Comparison of ENCODE assay signal across 8 mouse cellular contexts in genomic region chr4:144898036-144898649, GRCm38 (mm10). TPM values are rescaled to one million over a fixed set of nuclear protein-coding genes. Genes with fewer than 3 reads are reported as not detected.
DNase-seq lines count a peak whose midpoint lies in the region; ATAC-seq and TF ChIP-seq lines count a peak whose summit lies in the region.

No protein-coding gene starts in this region.

- H3K9me3 ChIP-seq in liver, embryonic 11.5 days (ENCODE audit: control insufficient read depth, low read length), result no peaks in the 10 kb centered on the region

- H3K27me3 ChIP-seq in liver, embryonic 11.5 days (replicated peaks; ENCODE audit: control insufficient read depth, insufficient read depth, low read length), result peaks cover 17% of the 10 kb centered on the region
- no peaks in the 10 kb centered on the region for H3K27me3 ChIP-seq in thymus, adult 2 months (ENCODE audit: control insufficient read depth, insufficient read depth, low read length)

- TF ChIP-seq POLR2A in lung, adult 2 months (IDR thresholded peaks at IDR 0.05; ENCODE audit: borderline replicate concordance, extremely low read depth, low read depth, low read length), result no peak
- no peak for TF ChIP-seq POLR2A in thymus, adult 2 months (IDR thresholded peaks at IDR 0.05; ENCODE audit: control insufficient read depth, extremely low read depth, insufficient read depth, low read length, poor library complexity)

- ATAC-seq in liver, embryonic 11.5 days (replicated peaks; ENCODE audit: low FRiP score), result 0 out of 2 replicates have a peak, but pooled peaks have one; percentile 23

- DNase-seq in lung, adult 18-20 months, result peak; percentile 83 to 89
- no peak for DNase-seq in lung, adult 2 months
- DNase-seq in heart, postnatal 10 days, result peak; percentile 78 to 81
- no peak for DNase-seq in liver, embryonic 11.5 days (ENCODE audit: low spot score)
- peak; percentile 70 for DNase-seq in yolk sac, embryonic 10.5 days (ENCODE audit: low spot score)
- no peak for DNase-seq in thymus, adult 2 months
- DNase-seq in left cerebral cortex, postnatal 4 days, result no peak
- DNase-seq in layer of hippocampus, adult 9-11 months, result no peak

- no peaks in the 10 kb centered on the region for H3K36me3 ChIP-seq in liver, embryonic 11.5 days (ENCODE audit: control insufficient read depth, insufficient read depth, low read length)
- peaks cover 9% of the 10 kb centered on the region; the same call in 1 of the 2 replicates for H3K36me3 ChIP-seq in thymus, adult 2 months (ENCODE audit: control insufficient read depth, insufficient read depth, low read length)

- no peak overlapping the region for H3K4me3 ChIP-seq in lung, adult 2 months (replicated peaks; ENCODE audit: extremely low read depth, low read depth, low read length)
- H3K4me3 ChIP-seq in liver, embryonic 11.5 days (ENCODE audit: low read depth, low read length), result no peak overlapping the region
- H3K4me3 ChIP-seq in thymus, adult 2 months (ENCODE audit: control insufficient read depth, insufficient read depth, low read length), result no peak overlapping the region

- TF ChIP-seq CTCF in lung, adult 2 months (IDR thresholded peaks at IDR 0.05; ENCODE audit: insufficient read depth, low read length), result no peak
- TF ChIP-seq CTCF in thymus, adult 2 months (IDR thresholded peaks at IDR 0.05; ENCODE audit: borderline replicate concordance, control insufficient read depth, extremely low read depth, insufficient read depth, low read length, poor library complexity), result no peak

- H3K4me2 ChIP-seq in liver, embryonic 11.5 days, result no peak overlapping the region

- H3K27ac ChIP-seq in liver, embryonic 11.5 days (ENCODE audit: low read depth, low read length), result no peak overlapping the region
- no peak overlapping the region; the same call in 1 of the 2 replicates for H3K27ac ChIP-seq in thymus, adult 2 months (ENCODE audit: control insufficient read depth, insufficient read depth, low read length)

- H3K9ac ChIP-seq in liver, embryonic 11.5 days (ENCODE audit: low read depth, low read length), result no peak overlapping the region

- intact Hi-C loops in heart, postnatal 10 days (cut with DNase I), result loop anchor here (10.0 kb wide), 1 partner anchor 117 kb away; no protein-coding TSS in a partner anchor
- intact Hi-C loops in left cerebral cortex, postnatal 4 days (cut with DNase I), result loop anchor here (10.0 kb wide), 3 partner anchors 157 to 377 kb away; no protein-coding TSS in a partner anchor

- H3K4me1 ChIP-seq in lung, adult 2 months (ENCODE audit: control insufficient read depth, insufficient read depth, low read length), result peaks cover 53% of the 10 kb centered on the region
- peaks cover 51% of the 10 kb centered on the region for H3K4me1 ChIP-seq in liver, embryonic 11.5 days (replicated peaks; ENCODE audit: control insufficient read depth, insufficient read depth, low read length)
- peaks cover 50% of the 10 kb centered on the region for H3K4me1 ChIP-seq in thymus, adult 2 months (replicated peaks; ENCODE audit: control insufficient read depth, insufficient read depth, low read length)

- 25% methylated on average over 6 of the region's 6 CpGs for WGBS in lung, adult 2 months
- 58% methylated on average over 6 of the region's 6 CpGs for WGBS in liver, embryonic 11.5 days
- 59% methylated on average over 6 of the region's 6 CpGs for WGBS in thymus, adult 2 months

RNA-seq across cellular contexts. Expression of gene Dhrs3, which starts 5.5 kb away (rescaled TPM):
- polyA plus RNA-seq in lung, adult 2 months (2012; rRNA removed), result 150 and 175 TPM in 2 replicates
- total RNA-seq in heart, postnatal 10 days (2021), result 10 to 100 TPM; 90.2 to 95.2 TPM
- 42.9 and 45.3 TPM in 2 replicates for polyA plus RNA-seq in liver, embryonic 11.5 days (2014; fragmentation: Nextera tagmentation; extraction: Ambion mirVana)
- polyA plus RNA-seq in thymus, adult 2 months (2012; rRNA removed), result 224 and 227 TPM in 2 replicates
- total RNA-seq in left cerebral cortex, postnatal 4 days (2021), result 10 to 100 TPM; 16.4 to 22.8 TPM

Comparison
In these comparisons a context has a peak if more than half of its experiments do, and no peak if none do; other contexts are left out.
1. DNase-seq: peak in lung, adult 18-20 months (2 of 2), heart, postnatal 10 days (2 of 2) and yolk sac, embryonic 10.5 days (single experiment); none in lung, adult 2 months (single experiment), liver, embryonic 11.5 days (single experiment), thymus, adult 2 months (single experiment), left cerebral cortex, postnatal 4 days (single experiment) and layer of hippocampus, adult 9-11 months (single experiment).